Mouse (Mus musculus) kidney, adult 18-20 months (tissue): ENCODE measurements around the gene Mrln.

Experiments
- DNase-seq: peaks from one replicate; pipeline ENCODE4 v3.0.0; 2021

The Mrln gene

GRCm38 (mm10) chr10:70204505-70205399, at the start of gene Mrln:
TSS of gene Mrln (plus strand) at chr10:70204664.
- peak; percentile 53 for DNase-seq

GRCm38 (mm10) chr10:70156431-70157165, 47.9 kb upstream of the Mrln start:
- DNase-seq = peak; percentile 50

GRCm38 (mm10) chr10:70159651-70160320, 44.7 kb upstream of the Mrln start:
- no peak for DNase-seq

DNA sequence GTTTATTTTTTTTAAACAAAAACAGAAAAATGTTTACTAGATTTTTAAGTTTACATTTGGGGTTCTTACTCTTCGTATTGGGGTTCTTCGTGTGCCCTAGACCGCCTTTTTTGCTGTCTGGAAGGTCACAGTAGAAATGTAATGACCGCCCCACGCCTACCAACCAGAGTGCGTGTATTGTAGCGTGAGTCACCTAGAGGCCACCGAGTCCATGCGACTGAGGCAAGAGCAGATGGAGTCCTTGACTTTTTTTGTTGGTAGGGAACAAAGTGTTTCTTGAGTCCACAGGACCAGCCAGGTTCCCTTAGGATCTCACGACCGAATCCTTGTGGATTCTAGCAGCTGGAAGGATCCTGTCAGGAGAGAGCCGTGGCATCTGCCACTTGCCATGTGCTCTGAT, 43.7 kb upstream of the Mrln start:
- no peak for DNase-seq

DNA sequence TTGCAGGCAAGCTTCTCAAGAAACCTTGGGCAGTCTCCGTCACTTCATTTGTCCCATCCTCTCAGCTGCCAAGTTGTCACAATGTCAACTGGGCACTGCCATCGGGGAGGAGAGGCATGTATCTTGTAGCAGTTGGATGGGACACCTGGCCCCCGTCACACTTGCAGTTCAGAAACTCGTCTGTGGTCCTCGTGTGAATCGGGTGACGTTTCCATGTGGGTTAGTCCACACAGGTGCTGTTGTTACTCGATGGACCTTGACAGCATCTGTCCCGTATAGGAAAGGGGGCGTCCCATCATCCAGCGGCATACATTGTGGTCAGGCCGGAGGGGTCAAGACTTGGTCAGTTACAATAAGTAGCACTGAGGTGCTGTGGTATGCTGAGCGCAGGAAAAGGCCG, 43.0 kb upstream of the Mrln start:
- no peak for DNase-seq

GRCm38 (mm10) chr10:70163681-70164080, 40.8 kb upstream of the Mrln start:
- DNase-seq = no peak

DNA sequence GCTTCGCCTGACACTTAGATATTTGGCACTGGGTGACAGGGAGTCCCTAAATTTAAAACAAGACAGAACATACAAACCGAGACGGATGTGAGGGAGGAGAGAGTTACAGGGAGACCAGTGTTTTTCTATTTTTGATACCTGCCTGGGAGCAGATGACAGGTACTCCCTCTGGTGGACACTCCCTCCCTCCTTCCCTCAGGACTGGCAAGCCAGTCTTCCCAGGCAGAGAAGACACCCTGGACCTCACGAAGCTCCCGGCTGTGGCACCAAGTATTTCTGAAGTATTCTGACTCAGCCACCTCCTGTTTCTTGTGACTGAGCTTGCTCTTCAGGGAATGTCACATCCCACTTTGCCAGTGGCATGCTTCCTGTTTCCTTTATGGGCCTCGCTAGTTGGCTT, 38.6 kb upstream of the Mrln start:
- DNase-seq = no peak

- DNase-seq = no peak
These were observed 38.0 kb upstream of the Mrln start for GRCm38 (mm10) chr10:70166427-70166826.

DNA sequence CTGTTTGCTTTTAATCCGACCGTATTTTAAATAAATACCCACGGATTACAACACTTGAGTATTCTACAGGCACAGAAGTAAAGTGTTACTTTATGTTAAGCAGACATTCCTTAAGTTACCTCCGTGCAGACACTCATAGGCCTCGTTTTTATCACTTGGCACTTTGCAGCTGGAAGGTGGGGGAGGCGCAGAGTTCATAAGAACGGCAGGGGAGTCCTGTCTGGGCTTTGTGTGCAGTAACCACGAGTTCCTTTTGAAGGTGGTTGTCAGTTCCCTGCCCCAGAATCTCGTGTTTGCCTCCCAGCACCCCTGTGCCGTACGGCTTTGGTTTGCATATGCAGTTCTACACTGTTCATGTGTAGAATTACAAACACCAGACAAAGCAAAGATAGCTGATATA, 36.8 kb upstream of the Mrln start:
- no peak for DNase-seq

- no peak for DNase-seq
These were observed 36.1 kb upstream of the Mrln start for GRCm38 (mm10) chr10:70168396-70168795.

DNA sequence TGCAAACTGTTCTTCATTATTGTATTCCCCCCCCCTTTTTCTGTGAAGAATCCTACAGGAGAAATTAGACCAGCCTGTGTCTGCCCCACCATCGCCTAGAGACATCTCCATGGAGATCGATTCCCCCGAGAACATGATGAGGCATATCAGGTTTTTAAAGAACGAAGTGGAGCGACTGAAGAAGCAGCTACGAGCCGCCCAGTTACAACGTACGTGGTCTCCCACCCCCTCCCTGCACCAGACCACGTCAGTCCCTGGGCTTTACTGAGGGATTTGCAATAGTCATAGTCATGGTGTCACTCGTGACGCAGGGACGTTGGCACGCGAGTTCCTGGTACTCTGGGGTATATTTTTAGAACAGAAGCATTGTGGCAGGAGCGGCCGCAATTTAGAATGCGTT, 35.4 kb upstream of the Mrln start:
- DNase-seq = no peak

DNA sequence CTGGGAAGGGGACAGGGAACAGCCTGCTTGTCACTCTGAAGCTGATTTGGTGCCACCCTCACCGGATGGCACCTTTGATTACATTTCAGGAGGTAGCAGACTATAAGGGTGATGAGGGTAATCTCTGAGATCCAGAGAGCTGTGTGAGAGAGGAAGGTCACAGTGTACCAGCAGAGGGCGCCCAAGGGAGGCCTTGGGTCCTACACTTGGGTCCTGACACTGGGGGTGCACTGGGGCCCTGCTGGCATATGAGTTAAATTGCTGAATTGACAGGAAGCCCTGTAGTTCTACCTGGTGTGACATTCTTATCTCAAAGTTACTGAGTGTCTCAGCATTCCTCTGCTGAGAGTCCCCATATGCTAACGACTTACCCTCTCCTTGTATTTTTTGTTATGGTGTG, 31.1 kb upstream of the Mrln start:
- peak; percentile 81 for DNase-seq

DNA sequence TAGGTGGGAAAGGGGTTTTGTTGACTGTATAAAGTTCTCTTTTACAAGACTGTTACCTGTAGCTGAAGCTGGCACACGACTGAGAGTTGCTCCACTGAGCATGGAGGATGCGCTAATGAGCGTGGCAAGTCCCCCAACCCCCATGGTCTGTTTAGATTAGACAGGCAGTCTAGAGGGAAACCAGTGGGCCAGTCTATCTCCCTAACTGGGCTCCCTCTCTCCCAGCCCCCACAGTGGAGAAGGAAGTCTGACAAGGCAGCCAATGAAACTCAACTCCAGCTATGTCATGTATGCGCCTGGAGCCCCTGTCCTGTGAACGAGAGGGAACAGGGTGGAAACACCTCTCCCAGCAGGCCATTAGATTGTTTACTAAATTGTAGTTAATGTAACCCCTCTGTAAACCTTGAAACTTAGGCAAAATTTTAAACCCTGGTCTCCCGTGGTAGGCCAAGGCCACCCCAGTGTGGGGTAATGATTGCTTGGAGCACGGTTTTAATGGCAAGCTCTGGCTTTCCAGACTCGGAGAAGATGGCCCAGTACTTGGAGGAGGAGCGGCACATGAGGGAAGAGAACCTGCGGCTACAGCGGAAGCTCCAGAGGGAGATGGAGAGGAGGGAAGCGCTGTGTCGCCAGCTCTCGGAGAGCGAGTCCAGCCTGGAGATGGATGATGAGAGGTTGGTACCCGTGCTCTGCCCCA, 29.8 kb upstream of the Mrln start:
- DNase-seq = no peak

- no peak for DNase-seq
These were observed 23.7 kb upstream of the Mrln start for GRCm38 (mm10) chr10:70180727-70181126.

GRCm38 (mm10) chr10:70181279-70181972, 23.0 kb upstream of the Mrln start:
- peak; percentile 87 for DNase-seq

DNA sequence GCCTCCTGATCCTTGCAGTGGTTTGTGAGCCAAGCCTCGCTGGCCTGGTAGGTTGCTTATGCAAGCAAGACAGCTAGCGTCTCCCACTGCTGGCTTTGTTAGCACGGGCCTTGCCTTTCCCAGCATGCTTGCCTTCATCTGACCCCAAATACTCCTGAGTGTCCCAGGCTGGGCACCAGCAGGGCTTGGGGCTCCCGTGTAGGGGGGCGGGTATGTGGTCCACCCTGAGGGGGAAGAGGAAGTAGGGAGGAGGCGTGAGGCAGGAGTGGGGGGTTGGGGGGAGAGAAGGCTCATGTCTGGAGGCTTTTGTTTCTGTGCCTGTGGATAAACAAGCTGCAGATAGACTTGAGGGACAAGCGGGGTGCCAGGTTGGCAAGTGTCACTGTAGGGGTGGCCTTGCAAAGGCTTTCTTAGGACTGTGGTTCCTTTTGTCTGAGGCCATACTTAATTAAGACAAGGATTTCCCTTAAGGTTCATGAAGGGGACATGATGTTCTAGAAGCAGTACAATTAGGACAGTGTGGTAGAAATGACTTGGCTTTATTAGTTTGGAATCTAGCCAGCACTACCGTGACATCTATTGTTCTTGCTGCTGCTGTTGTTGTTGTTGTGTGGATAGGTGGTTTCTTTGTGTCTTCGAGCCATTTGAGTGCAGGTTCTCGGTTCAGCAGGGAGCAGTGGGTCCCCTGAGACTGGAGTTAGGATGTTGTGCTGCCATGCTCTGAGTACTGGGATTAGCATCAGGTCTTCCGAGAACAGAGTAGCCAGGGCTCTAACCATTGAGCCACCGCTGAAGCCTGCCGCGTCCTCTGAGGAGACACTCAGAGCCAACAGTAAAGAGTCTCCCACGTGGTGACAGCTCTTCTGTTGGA, 21.0 kb upstream of the Mrln start:
- DNase-seq = peak; percentile 55

DNA sequence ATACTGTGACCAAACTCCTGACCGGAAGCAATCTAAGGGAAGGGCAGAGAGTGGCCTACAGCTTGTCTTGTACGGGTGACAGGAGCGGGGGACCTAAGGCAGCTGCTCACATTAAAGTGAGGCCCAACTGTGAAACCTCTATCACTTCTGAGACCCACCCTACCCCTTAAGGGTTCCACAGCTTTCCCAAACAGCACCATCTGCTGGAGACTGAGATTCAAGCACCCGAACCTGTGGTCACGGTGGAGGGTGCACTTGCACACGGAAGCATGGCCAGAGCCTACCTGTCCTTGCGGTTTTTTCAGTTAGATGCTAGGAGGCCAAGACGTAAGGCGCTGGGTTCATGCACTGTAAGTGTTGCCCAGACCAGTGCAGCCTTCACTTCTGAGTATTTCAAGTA, 18.3 kb upstream of the Mrln start:
- DNase-seq = peak; percentile 59

GRCm38 (mm10) chr10:70186586-70186985, 17.9 kb upstream of the Mrln start:
- peak; percentile 48 for DNase-seq

GRCm38 (mm10) chr10:70189864-70190263, 14.6 kb upstream of the Mrln start:
- DNase-seq = no peak

DNA sequence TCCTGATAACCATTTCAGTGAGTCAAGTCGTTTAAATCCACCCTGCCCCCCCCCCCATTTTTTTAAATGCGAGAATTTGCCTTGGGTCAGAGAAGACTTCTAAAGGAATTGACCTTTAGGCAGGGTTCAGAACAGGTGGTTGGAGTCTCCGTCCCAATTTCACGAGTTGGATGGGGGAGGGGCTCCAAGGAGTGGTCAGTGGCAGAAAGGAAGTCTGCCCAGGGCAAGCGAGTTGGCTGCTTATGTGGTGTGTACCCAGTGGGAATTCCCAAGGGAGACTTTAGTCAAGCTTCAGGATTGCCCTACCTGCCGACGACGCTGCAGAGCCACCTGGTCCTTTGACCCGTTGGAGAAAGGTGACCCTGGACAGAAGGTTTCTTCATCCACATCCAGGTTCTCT, 10.2 kb upstream of the Mrln start:
- DNase-seq = peak; percentile 24

- no peak for DNase-seq
These were observed 9.2 kb upstream of the Mrln start for GRCm38 (mm10) chr10:70195279-70195678.
